Mouse (Mus musculus): ENCODE measurements around the gene Dmrta2. TPM values are rescaled to one million over a fixed set of nuclear protein-coding genes. Genes with fewer than 3 reads are reported as not detected.

The Dmrta2 gene
- polyA plus RNA-seq, 1 experiment = 1.6 TPM

DNA sequence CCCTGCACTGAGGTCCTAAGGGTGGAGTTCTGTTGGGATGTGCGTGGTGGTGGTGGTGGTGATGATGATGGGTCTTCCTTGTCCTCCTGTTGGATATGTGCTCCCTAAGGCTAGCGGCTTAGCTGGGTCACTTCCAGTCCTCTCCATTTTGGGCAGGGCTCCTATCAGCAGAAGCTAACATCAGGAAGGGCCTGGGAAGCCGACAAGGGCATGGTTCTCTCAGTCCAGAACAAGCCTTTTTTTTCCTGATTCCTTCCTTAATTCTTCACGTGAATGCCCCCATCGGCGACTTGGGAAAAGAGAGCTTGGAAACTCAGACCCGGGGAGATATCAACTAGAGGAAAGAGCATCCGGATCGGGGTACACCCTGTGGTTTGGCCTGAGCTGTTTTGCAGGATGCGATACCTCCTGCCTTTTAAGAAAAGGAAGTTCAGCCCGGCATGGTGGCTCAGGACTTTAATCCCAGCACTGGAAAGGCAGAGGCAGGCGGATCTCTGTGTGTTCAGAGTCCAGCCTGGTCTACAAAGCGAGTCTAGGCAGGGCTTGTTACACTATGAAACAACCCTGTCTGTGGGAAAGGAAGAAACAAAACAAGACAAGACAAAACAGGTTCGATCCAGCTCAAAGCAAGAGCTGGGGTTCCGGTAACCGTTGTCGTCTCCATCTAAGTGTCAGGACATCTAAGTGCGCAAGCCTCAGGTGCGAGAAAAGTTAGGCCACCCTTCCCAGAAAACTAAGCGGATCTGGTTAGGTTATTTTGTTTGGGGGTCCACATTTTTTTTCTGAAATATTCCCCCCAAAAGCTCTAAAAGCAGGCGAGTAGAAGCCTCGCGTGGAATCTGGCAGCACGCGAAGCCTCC is 2.2 kb upstream of the Dmrta2 start:
- TF ChIP-seq GATA1 (IDR thresholded peaks at IDR 0.05; ENCODE audit: low read length) = no peak

DNA sequence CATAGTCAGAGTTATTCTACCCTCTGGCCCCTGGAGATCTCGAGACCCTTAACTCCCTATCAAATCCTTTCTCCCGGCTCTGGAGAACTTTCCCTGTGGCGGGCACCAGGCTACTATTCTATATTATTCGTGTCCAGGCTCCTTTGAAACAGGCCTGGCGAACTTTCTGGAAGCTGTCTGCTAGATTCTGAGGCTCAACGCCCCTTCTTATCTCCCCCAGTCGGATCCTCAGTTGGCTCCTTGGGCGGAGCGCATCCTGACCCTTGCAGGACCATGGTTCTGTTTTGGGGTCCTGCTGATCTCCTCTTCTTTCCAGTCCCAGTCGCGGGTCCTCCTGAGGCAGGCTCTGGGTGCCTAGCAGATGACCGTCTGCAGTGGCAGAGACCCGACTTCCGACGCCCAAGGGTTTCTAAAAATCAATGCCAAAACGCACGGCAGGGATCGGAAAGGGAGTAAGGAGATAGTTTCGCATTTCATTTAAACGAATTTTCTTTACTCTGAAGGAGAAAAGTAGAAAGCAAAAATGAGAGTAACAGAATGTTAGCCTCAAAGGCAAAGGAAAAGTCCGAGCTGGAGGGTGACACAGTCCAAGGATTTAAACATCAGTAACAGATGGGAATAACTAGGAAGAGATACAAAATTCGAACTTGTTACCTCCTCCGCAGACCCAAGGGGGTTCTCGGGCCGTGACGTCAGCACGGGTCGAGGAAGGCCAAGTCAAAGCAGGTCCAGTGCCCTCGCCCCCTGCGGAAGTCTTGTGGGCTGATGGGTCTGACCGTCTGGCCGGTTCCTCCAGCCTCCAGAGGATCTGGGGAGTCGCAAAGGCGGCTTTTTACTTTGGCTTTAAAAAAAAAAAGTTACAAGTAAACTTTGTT is 1.3 kb upstream of the Dmrta2 start:
- no peak for TF ChIP-seq GATA1 (IDR thresholded peaks at IDR 0.05; ENCODE audit: low read length)

DNA sequence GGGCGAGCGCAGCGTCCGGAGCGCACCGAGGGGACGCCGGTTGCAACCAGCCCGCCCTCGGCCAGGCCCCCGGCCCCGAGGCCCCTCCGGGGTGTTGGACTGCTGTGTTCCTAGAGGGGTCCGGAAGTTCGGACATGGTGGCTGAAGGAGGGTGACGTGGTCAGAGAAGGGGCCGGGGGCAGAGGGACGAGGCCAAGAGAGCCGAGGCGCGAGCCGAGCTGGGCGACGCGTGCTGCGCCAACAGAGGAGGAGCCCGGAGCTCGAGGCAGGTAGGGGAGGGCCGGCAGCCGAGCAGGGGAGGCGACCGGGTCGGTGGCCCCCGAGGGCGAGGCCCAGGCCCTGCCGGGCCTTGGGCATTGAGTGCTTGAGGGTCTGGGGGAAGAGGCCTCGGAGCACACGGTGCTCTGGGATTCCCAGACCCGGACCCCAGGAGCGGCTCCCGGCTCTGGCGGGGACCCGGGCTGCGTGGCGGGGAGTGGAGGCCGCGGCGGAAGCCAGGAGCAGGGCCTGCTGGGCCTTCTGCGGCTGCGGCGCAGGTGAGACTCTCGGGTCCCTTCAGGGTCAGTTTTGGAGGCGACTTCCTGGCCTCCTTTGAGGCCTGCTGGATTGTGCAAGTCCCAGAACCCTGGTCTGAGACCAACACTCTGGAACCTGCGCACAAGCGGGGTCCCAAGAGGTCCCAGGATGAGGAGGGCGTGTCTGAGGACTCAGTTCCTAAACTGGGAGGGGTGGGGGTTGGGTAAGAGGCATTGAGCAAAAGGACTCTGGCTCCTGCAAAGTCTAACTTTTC is 410 bp downstream of the Dmrta2 start:
- no peak for TF ChIP-seq GATA1 (IDR thresholded peaks at IDR 0.05; ENCODE audit: low read length)

DNA sequence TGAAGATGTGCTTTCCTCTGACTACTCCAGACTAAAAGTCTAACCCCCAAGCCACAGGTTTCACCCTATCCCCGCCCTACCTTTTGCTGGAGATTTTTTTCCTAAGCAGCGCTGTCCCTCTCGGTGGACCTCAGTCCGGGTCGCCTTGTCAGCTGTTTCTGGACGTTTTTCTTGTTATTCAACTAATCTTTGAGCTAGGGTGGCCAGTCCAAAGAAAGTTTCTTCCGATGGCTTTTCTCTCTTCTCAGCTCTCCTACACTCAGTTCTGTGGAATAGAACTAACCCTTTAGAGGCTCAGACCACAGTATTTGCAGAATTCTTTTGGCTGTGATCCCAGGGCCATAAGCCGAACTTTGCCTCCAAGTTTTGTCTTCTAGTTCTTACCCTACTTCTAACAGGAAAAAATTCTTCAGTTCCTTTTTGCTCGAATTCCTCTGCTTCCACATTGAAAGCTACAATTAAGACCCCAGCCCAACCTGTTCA is 1.0 kb downstream of the Dmrta2 start:
- no peak for TF ChIP-seq GATA1 (IDR thresholded peaks at IDR 0.05; ENCODE audit: low read length)

DNA sequence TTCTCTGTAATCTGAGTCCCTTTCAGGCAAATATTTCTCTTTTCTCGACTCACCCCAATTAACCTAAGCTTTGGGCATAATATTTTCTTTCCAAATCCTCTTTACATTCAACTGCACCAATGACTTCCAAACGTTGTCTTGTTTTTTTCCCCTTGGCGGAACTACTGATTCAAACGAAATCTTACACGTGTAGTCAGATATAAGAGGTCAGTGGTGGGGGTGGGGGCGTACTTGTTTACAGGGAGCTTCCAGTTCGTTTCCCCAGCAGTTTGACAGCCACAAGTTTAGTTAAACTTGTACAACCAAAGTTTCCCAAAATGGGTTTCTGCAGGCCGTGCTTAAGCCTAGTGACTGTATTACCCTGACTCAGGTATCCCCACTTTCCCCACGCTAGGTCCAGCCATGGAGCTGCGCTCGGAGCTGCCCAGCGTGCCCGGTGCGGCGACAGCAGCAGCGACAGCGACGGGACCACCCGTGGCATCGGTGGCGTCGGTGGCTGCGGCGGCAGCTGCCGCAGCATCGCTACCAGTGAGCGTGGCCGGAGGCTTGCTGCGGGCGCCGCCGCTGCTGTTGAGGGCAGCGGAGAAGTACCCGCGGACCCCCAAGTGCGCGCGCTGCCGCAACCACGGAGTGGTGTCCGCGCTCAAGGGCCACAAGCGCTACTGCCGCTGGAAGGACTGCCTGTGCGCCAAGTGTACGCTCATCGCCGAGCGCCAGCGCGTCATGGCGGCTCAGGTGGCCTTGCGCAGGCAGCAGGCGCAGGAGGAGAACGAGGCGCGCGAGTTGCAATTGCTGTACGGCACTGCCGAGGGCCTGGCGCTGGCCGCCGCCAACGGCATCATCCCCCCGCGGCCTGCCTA is 1.8 kb downstream of the Dmrta2 start:
- no peak for TF ChIP-seq GATA1 (IDR thresholded peaks at IDR 0.05; ENCODE audit: low read length)

DNA sequence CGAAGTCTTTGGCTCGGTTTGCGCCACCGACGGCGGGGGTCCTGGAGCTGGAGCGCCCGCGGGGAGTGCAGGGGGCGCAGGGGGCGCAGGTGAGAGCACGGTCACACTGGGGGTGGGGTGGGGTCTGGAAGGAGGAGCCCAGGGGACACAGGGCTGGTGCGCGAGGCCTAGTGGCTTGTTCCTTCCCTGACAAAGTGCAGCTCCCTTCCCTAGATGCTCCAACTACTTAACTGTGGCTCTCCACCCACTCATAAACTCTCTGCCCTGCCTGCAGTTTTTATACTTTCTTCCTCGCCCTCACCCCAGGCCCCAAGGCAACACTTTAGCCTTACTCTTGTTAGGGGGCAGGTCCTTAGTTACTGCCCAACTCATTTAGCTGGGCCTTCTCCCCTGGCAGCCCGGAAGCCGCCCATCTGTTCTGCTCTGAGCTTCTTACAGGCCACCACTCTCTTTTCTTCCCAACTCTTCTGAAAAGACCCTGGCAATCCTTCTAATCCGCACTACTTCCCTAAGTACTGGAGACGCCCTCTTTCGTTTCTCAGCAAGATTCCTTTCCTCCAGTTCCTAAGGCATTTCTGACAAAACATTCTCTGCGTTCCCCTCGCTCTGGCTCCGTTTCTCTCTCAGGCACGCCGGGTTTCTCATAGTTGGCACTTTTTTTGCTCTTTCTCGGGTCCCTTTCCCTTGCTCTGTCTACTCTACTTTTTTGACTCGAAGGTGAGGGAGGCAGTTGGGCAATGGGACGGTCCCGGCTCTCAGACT is 2.6 kb downstream of the Dmrta2 start:
- no peak for TF ChIP-seq GATA1 (IDR thresholded peaks at IDR 0.05; ENCODE audit: low read length)

DNA sequence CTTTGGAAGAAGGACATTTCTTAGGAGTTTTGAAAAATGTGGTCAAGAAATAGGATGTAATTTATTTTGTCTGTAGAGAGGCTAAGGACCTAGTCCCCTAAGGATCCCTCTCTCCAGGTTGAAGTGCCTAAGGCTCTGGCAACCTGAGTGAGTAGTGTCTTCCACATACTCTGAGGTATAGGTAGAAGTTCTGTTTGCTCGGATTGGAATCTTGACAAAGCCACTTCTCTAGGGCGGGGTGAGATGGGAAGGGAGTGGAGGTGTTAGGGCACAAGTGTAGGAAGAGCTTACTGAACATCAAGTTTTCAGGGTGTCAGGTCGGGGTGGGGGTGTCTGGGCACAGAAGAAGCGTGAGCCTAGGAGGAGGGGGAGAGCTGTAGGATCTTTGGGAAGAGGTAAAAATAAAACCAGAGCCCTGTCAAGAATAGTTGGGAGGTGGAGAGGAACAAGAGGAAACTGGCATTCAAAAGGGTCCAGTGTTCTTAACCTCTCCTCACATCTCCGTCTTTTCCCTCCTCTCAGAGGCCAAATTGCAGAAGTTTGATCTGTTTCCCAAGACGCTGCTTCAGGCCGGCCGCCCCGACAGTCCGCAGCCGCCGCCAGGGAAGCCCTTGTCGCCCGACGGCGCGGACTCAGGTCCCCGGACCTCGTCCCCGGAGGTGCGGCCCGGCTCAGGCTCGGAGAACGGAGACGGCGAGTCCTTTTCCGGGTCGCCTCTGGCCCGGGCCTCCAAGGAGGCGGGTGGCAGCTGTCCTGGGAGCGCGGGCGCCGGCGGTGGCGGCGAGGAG is 3.4 kb downstream of the Dmrta2 start:
- no peak for TF ChIP-seq GATA1 (IDR thresholded peaks at IDR 0.05; ENCODE audit: low read length)

GRCm38 (mm10) chr4:109981871-109982680 is 4.2 kb downstream of the Dmrta2 start:
- TF ChIP-seq GATA1 (IDR thresholded peaks at IDR 0.05; ENCODE audit: low read length) = no peak

DNA sequence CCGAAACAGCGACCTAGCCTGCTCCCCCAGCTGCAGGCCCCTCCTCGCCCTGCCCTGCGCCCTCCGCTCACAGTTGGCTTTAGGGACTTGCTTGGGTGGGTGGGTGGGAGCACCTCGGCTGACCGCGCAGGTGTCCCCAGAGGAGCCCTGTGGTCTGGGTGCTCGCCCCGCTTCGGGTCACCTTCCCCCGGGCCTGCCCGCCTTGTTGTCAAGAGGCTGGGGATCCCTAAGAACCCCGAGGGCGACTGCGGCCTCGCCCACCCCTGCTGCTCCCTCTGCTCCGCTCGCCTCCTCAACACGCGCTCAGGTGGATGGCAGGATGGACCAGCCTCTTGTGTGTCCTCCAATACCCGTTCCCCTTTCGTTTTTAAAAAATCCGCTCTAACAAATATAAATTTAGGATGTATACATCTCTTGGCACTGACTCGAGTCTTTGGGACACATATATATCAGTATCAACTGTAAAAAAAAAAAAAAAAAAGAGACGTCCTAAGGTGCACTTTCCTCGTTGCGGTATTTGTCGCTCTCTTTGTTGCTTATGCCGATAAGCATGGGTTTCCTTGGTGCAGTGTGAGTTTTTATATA is 4.9 kb downstream of the Dmrta2 start:
- no peak for TF ChIP-seq GATA1 (IDR thresholded peaks at IDR 0.05; ENCODE audit: low read length)

GRCm38 (mm10) chr4:109983281-109984001 is 5.6 kb downstream of the Dmrta2 start:
- TF ChIP-seq GATA1 (IDR thresholded peaks at IDR 0.05; ENCODE audit: low read length) = no peak

GRCm38 (mm10) chr4:109984011-109984411 is 6.2 kb downstream of the Dmrta2 start:
- no peak for TF ChIP-seq GATA1 (IDR thresholded peaks at IDR 0.05; ENCODE audit: low read length)
